Mouse (Mus musculus) brain, adult 2 months (tissue): ENCODE results near the gene Mfrp.

Experiments used
- DNase-seq: peaks from one replicate; pipeline ENCODE4 v3.0.0; 2011; ENCODE audit warnings: low read depth, low spot score

Gene Mfrp

DNA sequence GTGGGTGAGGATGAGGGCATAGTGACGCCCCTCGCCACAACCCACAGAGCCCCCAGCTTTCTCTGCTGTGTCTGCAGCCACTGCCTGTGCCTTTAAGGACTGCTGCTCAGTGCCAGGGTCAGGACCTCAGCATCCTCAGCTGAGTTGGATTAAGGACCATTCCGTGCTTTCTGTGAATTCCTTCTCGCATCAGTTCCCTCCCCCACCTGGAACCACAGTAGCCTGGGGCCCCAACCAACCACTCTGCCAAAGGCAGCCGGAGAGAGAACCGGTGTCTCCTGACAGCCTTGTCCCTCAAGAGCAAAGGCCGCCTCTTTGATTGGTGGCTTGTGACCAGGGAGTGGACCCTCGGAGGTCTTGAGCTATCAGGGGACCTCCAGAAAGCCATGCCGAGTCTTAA lies at the start of gene Mfrp:
Gene Mfrp, plus strand, starts transcription at position 240 of the 400 bp plus-strand sequence.
- DNase-seq: no peak

DNA sequence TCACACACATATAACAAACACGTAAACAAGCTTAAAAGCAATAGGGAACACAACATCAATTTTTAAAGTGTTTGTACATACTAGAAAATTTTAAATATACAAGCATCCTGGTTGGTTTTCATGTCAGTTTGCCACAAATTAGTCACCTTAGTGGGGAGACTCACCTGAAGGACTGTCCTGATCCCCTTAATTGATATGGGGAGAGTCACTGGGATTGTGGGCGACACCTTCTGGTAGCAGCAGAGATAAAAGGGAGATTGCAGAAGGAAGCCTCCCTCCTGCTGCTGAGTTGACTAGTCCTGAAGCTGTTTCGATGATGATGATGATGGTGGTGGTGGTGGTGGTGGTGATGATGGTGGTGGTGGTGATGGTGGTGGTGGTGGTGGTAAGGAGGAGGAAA lies 48.7 kb upstream of the Mfrp start:
- DNase-seq: no peak

DNA sequence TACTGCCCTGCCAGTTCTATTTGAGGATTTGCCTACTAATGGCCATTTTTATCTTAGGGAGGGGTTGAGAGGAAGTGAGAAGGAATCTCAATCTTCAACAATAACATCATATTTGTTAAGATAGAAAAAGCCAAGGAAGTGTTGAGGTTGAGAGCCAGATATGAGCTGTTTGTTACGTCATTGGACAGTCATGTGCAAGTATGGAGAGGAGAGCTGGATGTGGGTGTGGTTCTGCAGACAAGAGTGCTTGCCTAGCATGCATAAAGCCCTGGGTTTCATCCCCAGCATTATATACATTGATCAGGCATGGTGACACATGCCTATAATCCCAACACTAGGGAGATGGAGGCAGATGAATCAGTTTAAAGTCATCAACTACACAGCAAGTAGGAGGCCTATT lies 47.6 kb upstream of the Mfrp start:
- no peak for DNase-seq

DNA sequence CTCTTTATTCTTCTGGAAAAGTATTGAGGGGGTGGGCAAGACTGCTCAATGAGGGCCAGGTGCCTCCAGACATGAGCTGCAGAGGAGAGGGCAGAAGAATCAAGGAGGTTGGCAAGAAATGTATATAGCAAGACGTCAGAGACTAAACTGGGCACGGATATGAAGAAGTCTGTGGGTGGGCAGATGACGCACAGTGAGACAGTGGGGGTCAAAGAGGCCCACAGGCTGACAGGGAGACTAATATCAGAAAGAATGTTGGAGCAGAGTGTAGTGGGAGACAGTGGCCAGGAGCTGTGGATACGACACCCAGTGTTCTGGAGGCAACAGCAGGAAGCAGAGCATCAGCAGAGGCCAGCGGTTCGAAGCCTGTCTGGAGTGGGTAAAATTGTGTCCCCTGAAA lies 42.9 kb upstream of the Mfrp start:
- no peak for DNase-seq

DNA sequence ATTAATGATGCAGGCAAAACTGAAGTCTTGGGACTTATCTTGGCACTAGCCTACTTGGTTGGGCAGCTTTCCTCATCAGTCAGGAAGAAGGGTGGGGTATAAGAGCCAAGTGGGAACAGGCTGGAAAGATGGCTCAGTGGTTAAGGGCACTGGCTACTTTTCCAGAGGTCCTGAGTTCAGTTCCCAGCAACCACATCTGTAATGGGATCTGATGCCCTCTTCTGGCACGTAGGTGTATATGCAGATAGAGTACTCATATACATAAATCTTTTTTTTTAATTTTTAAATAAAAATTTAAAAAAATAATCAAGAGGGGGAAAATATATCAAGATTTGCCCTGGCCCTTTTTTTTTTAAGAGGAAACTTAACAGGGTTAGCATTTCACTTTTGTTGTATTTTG lies 36.4 kb upstream of the Mfrp start:
- no peak for DNase-seq

DNA sequence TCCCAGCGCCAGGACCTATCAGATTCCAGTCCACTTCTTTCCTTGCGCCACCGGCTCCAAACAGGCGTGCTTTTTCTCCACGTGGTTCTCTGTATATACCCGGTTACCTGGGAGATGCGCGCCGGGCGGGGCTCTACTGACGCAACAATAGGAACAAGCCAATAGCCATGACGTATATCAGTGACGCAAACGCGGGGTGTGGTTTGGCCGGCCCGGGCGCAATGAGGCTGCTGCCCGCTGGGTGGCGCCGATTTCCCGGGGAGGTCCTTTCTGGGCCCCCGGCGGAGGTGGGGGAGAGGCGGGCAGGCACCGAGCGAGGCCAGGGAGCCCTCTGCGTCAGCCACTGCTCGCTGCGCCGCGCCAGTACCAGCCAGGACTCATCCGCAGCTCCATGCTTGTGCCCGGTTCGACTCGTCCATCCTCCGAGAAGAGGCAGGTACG lies 34.7 kb upstream of the Mfrp start, which contains the start of gene Usp2:
Gene Usp2, plus strand, starts transcription at position 237 of the 441 bp plus-strand sequence.
- DNase-seq: peak; percentile 99

DNA sequence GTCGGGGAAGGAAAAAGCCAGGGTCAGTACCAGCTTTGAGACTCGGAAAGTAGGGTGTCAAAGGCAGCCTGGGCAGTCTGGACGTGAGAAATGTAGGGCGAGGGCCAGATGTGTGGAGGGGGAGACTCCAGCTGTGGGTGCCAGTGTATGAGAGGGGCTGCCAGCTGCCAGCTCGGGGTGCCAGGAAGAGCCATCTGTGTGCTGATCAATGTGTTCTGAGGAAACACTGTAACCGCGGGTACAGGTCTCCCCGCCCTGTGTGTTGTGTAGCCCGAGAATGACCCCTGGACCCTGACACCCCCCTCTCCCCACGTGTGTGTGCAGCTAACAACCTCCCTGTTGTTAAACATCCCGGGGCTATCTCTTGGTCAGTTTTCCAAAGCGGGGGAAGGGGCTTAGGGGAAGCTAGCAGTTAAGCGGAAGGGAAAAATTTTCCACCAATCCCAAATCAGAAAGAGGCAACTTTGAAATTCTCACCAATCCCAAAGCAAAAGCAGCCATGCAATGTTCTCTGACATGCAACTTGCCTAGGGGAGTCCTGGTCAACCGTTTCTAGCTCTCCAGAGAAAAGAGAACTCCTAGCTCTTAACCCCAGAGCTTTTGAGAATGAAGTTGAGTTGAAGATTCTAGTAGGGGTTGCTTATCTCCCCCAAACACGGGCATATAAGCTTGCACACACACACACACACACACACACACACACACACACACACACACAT lies 34.1 kb upstream of the Mfrp start:
- peak; percentile 69 for DNase-seq

DNA sequence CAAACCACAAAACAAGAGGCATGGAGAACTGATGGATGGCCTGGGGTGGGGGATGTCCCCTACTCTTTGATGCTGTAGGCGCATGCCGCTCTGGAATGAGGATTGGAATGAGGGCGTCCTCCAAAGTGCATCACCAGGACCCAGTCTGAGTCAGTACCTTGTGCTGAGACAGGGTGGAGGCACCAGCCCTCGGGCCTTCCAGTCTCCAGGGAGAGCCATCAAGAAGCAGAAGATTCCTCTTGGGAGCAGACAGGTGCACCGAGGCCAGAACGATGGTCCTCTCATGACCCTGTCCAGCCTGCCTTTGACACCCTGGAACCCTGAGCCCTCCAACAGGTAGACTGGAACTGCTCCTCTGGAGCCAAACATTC lies 33.6 kb upstream of the Mfrp start:
- DNase-seq: no peak

DNA sequence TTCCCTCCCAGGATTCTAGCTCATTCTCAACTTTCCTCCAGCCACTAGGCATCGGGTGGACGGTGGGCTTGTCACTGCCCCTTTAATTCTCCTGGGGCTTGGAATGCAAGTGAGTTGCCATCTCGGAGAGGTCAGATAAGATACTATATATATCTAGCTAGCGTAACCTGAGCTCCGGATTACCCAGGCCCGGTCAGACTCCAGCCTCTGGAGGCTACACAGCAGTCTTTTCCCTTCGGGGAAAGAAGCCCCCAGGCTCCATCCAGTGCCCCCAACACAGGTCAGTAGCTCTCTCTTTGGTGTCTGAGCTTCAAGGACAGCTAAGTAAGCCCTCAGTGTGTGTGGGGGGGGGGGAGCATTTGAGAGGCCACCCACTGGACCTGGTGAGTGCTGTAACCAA lies 32.3 kb upstream of the Mfrp start:
- DNase-seq: no peak

DNA sequence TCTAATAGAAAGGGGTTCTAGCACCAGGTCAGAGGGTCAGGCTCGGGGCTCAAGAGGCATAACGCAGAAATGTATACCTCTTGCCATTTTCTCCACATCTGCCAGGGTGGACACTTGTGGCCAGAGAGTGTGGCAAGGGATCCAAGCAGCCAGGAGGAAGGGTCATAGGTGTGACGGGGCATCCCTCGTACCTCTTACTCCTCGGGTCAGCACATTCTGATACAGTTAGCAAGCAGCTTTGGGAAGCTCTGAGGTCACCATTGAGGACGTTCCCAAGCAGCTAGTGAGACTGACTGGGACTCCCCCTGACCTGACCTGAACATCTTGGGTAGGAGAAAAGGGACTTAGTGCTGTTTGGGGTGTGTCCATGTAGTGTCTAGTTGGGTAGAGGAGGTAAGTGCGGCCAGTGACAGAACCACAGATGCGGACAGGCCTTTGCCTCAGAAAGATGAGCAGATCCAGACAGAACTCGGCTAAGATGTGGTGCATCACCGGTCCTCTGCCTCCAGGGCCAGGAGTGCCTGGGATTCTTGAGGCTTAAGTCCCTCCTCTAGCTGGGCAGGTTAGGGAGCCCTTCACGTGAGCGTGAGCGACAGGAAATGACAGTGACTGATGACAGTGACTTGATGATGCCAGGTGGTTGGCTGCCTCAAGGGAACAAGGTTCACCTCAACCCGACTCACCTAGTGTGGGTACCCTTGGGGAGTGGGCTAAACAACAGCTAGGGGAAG lies 31.3 kb upstream of the Mfrp start:
- DNase-seq: no peak

DNA sequence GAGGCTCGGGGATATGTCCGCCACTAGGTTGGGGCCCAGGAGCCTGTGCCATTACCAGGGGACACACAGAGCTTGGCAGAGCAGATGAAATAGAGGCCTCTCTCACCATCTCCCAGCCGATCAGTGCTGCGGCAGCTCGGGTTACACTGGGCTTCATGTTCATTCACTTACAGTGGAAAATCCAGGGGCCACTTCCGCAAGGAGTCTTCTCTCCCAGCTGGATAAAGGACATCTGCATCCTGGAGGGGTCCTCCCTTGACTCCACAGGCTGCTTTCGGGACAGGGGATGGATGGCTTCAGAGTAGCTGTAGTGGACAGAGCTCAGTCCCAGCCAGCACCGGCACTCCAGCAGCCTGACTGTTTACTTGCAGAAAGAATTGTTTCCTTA lies 30.7 kb upstream of the Mfrp start:
- no peak for DNase-seq

DNA sequence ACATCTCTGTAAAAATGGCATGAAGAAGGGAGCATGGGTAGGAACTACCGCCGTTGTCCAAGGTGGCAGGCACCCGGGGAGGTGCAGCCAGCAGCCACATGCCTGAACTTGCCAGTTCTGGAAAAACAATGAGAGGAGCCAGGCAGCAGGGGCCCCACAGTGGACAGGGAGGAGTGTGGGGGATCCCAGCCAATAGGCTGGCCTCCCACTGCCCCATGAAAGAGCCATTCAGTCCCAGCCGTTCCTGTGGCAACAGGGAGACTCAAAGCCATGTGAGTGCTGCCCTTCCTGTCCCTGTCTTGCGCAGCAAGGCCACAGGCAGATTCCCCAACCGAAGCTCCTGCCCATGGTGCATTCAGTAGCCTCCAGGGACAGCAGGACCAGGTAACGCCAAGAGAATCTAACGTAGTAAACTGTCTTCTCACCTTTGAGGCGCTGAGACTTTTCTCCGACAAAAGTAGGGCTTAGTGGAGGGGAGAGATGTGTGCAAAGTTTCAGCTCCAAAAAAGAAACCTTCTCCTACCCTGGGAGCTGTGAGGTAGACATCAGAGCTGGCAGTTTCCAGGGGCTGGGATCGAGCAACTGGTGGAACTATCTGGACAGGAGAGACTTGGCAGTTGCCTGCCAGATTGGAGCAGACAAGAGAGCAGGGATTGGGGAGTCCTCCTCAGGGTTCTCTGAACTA lies 29.5 kb upstream of the Mfrp start:
- DNase-seq: peak; percentile 90

DNA sequence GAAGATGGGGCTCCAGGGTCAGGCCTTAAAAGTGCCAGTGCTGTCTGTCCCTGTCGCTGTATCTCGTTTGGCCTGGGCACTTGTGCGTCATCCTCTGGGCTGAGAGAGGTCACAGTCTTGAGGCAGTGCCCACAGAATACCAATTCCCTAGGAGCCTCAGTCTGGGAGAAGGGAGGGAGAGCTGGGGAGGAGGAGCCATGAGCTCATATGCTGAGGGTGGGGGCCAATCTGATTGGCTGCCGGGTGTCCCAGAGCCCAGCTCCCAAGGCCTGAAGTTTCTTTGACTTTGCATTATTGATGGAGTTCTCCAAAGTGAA lies 29.0 kb upstream of the Mfrp start:
- peak; percentile 81 for DNase-seq

DNA sequence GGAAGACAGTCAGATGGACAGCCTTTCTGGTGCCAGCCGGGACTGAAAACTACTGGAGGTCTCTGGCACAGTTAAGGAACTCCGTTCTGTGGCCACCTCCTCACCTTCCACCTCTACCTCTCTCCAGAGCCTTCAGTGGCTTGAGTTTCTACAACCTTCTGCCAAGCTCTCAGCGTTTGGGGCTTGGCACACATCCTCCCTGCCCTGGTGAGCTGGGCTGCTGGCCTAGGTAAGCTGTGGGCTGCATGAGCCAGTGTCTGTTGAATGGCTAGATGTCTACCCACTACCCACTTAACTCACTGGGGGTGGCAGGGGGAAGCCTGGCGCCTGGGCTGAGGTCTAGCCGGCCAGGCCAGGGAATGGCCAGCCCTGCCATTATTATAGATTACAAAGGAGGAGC lies 28.4 kb upstream of the Mfrp start:
- DNase-seq: peak; percentile 71

DNA sequence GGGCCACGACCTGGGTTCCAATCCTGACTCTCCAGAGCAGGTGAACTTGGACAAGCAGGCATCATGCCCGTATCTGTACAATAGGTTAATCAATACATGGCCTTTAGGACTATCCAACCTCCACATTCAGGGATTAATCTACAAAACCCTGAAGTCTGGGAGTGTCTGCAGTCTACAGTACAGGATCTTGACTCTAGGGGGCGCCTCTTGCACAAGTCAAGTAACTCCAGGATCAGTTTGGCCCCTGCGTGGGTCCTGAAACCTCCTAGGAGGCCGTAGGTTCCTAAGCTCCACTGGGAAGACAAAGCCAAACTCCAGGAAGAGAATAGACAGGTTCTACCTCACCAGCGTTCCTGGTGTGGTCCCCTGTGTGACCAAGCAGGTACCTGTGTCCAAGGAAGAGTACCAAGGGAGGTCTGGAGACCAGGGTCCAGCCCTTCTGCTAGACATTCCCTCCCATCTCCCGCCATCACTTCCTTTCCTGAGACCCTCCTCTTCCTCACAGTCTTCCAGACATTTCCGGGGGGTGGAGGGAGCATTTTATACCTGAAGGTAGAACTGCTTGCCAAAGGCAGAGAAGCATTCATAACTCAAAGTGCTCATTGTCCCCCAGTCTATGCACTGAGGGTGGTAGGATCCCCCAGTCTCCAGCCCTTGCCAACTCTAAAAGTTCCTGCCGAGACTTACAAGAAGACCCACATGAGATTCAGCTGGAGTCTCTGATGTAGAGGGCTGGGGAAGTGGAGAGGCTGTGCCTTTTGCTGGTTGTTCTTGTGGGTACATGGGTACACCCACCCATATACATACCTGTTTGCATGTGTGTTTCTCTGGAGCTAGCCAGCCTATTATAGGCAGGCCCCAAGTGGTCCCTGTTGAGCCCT lies 26.9 kb upstream of the Mfrp start:
- DNase-seq: peak; percentile 82

DNA sequence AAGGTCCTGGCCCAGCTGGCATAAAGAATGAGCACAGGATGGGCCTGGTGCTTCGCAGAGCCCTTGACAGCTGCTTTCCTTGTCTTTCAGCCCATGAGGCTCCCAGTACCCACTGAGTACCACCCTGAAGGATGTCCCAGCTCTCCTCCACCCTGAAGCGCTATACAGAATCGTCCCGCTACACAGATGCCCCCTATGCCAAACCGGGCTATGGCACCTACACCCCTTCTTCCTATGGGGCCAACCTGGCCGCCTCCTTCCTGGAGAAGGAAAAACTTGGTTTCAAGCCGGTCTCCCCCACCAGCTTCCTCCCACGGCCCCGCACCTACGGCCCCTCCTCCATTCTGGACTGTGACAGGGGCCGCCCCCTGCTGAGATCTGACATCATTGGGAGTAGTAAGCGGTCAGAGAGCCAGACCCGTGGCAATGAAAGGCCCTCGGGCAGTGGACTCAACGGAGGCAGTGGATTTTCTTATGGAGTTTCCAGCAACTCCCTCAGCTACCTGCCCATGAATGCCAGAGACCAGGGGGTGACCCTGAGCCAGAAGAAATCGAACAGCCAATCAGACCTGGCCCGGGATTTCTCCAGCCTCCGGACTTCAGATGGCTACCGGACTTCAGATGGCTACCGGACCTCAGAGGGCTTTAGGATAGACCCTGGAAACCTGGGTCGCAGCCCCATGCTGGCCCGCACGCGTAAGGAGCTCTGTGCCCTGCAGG lies 26.1 kb upstream of the Mfrp start:
- DNase-seq: no peak

DNA sequence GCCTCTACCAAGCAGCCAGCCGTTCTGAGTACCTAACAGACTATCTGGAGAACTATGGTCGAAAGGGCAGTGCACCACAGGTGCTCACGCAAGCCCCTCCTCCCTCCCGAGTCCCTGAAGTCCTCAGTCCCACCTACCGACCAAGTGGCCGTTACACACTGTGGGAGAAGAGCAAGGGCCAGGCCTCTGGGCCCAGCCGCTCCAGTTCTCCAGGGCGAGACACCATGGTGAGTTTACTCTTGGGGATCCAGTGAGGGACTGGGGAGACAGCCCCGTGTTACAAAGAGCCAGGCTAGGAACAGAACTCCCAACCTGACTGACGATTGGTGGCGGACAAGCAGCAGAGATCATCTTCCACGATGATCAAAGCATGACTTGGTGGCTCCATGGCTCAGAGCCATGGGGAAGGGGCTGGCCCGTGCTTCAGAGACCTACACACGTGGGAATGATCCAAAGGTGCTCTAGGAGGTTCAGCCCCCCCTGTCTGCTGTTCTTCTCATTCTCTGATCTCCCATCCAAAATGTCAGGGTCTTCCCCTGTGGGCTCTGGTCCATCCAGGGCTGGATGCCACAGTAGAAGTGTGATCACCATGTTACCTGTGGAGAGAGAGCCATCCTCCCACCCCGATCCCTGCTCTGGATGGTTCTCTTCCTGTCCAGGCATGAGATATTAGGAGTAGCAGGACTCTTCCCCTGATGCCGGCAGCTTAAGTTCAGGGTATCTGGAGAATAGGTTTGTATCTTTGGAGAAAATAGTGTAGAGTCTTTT lies 25.3 kb upstream of the Mfrp start:
- no peak for DNase-seq

DNA sequence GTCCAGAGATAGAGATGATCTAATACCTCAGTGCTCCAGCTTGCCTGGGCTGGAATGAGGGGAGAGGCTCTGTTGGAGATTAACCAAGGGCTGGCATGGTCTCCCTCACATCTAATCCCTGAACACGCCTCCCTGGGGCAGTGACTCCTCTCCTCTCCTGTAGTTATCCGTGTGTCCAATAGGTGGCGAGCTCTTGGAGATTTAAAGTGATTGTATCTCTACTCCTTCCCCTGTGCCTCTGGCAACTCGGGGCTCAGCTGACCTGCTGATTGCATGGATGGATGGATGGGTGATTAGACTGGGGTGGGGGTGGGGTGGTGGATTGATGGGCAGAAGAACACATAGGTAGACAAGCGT lies 24.8 kb upstream of the Mfrp start:
- peak; percentile 89 for DNase-seq

DNA sequence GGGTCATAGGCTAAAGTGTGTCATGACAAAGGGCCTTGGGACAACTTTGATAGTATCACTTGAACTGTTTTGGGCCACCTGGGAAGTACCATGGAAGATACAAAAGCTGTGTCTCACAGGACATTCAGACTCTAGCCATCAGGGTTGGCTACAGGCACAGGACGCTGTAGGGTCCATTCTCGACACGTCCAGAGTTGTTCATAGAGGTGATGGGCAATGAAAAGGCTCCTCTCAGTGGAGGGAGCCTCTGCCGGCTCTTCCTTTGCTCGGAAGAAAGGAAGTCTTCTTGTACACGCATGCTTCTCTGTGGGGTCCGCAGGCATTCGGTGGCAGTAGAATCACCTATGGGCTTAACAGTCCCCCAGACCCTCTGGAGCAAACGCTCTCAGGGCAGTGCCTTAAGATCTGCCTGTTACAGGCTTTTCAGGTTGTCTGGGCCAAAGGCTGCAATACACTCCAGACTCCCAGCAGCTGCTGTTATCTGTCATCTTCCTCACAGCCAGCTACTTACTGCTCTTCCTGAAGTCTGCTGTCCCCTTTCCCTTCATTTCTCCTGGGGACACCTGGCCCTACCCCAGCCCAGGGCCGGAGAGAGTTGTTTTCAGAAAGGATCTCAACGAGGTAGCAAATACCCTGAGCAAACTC lies 24.1 kb upstream of the Mfrp start:
- no peak for DNase-seq

DNA sequence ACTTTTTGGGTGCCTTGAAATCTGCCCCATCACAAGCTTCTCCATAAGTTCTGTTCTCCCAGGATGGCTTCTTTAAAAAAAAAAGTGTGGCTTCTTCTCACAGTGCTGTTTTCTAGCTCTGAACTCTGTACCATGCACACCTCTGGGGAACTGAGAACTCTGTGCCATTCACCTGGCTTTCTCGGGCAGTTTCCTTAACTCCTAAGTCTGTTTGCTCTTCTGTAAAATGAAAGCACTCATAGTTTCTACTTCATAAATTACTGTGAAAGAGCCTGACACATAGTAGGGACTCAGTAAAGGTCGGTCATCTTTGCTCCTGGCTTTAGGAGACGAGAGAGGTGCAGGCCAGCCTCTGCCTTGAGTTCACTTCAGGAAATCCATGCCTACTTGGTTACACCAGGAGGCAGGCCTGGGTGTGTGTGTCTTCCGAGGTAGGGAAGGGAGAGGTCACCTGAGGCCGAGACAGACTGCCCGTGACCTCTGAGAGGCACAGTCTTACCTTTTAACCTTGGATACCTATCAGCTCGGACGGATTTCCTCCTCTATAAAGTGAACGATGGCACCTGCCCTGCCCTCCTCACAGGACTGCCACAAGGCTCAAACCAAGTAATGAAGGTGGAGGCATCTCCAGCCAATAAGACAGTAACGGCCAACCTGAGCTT lies 23.3 kb upstream of the Mfrp start:
- no peak for DNase-seq
